Mouse (Mus musculus): ENCODE measurements at regions not wholly inside any gene's neighbourhood (a gene's known extent, or its start where the extent isn't known, plus 50 kb on each side); places are given as distances from the start of the nearest gene placed in this dataset.

DNA sequence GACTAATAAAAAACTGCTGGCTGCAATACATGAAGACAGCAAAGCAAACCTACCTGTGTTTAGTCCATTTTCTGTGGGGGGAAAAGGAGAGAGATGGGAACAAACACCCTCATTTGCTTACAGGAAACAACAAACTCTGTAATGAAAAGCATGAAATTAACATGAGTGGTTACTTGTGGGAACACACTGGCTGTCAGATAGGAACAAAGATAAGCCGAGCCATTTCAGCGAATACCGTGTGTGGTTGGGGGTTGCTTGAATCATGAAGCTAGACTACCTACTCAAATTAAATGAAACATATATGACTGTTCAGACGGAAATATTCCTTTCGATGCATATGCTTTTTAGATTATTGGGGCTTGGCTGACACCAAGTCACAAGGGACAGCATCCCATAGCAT, 80.0 kb upstream of the Mgat5 start:
- TF ChIP-seq GATA1 (IDR thresholded peaks at IDR 0.05; ENCODE audit: borderline replicate concordance, low read length) (no peak), FLI1 (IDR thresholded peaks at IDR 0.05; ENCODE audit: low read length) (no peak)
